Mouse (Mus musculus) kidney, adult 2 months (tissue): ENCODE results near the gene Med12l.

Experiments used
- CTCF ChIP-seq: fragments of 200-500 bp; conservative IDR thresholded peaks from 2 replicates; pipeline ENCODE4 v1.5.1; 2011; ENCODE audit warnings: low read depth, mild to moderate bottlenecking, control low read depth, low read length, moderate library complexity, mixed read lengths; ENCODE audit not compliant: insufficient read depth, insufficient read length
- POLR2A ChIP-seq: fragments of 200-500 bp; IDR thresholded peaks from one replicate; pipeline ENCODE4 v1.6.1; 2011; ENCODE audit warnings: low read depth, low read length, control low read depth

DNA sequence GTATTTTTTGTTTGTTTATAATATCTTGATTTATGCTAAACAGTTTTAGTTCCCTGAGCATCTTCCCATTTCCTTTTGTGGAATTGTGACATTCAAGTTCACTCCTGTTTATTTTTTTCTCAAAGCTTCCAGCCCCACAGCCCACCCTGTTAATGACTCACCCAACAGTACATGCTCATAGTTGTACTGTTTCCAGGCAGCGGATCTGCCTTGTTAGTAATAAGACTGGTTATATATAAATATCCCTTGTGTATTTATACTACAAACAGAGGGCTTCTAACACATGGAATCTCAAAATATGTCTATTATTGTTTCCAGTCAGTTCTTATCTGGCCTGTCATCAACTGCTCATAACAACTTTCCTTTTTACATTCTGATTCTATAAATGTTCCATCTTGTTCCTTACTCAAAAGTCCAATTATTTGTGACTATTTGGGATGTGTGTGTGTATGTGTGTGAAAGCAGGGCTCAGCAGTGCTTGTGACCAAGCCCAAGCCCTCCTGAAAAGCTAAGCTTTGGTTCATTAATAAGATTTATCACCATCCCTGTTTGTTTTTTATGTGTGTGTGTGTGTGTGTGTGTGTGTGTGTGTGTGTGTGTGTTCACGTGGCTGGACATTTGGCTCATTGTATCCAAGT is 161.9 kb downstream of the Med12l start:
- TF ChIP-seq CTCF: no peak
- no peak for TF ChIP-seq POLR2A
